Mouse (Mus musculus): ENCODE results near the gene Nos2.
"Not testable (repeated sequence)": the region's sequence is repeated elsewhere in the genome, so short reads cannot be mapped to it uniquely, and the experiment has no call there.

Gene Nos2

GRCm38 (mm10) chr11:78990875-78991543 is 70.4 kb downstream of the Nos2 start:
- DNase-seq = not testable (repeated sequence)

- no peak for DNase-seq
Measured at GRCm38 (mm10) chr11:78999118-78999517, 78.5 kb downstream of the Nos2 start.

GRCm38 (mm10) chr11:79001871-79002270 is 81.3 kb downstream of the Nos2 start:
- DNase-seq = no peak

- DNase-seq = no peak
Measured at GRCm38 (mm10) chr11:79002551-79002951, 82.0 kb downstream of the Nos2 start.

DNA sequence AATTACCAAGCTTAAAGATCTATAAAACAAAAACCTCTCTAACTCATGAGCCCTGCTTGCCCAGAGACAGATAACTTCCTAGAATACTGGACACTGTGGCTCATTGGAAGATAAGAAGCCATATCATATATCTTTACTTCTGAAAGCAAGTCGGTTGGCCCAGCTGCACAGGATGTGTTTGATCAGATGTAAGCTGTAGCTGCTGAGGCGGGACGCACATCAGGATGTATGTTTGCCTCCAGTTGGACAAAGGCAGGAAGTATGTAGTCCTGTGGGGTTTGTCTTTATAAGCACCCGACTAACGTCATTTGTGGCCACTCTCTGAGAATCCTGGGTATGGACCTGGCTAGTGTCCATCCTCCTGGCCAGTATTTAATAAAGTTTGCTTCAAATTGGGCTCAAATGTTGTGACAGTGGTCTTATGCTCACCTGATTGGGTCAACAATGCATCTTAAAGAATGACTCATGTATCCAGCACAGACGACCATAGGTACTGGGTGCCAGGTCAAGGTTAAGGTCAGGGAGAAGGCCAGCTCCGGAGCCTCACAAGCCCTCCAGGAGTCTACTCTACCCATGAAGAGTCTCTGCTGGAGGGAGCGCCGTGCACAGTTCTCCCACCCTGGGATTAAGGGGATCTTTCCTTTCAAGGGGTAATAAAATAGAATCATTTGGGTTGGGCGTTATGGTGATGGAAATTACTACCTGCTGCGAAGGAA is 82.6 kb downstream of the Nos2 start:
- DNase-seq = no peak

GRCm38 (mm10) chr11:79003769-79004638 is 83.4 kb downstream of the Nos2 start:
- no peak for DNase-seq

- no peak for DNase-seq
Measured at GRCm38 (mm10) chr11:79005578-79006394, 85.2 kb downstream of the Nos2 start.

DNA sequence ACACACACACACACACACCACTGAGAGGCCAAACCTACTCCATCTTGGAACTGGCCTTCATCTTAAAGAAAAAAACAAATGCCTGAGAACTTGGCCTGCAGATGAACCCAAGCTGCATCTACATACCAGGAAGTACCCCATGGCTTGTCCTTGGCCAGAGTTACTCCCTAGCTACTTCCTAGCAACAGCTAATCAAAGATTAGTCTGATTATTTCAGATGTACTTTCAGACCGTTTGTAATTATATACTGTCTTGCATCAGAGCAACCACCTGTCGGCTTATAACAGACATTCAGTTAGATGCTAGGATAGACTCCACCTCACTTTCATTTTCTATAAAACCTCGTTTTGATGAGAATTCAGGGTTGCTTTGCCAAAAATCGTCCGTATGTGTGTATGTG is 85.8 kb downstream of the Nos2 start:
- no peak for DNase-seq

- not testable (repeated sequence) for DNase-seq
Measured at GRCm38 (mm10) chr11:79007356-79007755, 86.8 kb downstream of the Nos2 start.

GRCm38 (mm10) chr11:79008007-79008775 is 87.6 kb downstream of the Nos2 start:
- DNase-seq = no peak

- DNase-seq = no peak
Measured at GRCm38 (mm10) chr11:79008891-79009290, 88.3 kb downstream of the Nos2 start.
